Mouse (Mus musculus) gastrocnemius, adult 2 months (tissue): Measurements from ENCODE around the gene Atf1. TPM values are rescaled to one million over a fixed set of nuclear protein-coding genes. Genes with fewer than 3 reads are reported as not detected.
A peak's percentile ranks its signal among the peaks of the same experiment; 100 is the strongest.

Experiments
- DNase-seq: peaks from one replicate; pipeline ENCODE4 v3.0.0; 2022
- H3K27ac ChIP-seq: fragments of 200-600 bp; 2 replicates; pipeline ENCODE4 v1.8.1; 2022; ENCODE audit warnings: mild to moderate bottlenecking
- H3K4me3 ChIP-seq: fragments of 200-600 bp; 2 replicates; pipeline ENCODE4 v1.8.1; 2022; ENCODE audit warnings: mild to moderate bottlenecking, moderate library complexity
- CTCF ChIP-seq: fragments of 200-600 bp; IDR thresholded peaks from 2 replicates; pipeline ENCODE4 v1.8.1; 2022; ENCODE audit warnings: antibody characterized with exemption, mild to moderate bottlenecking, moderate library complexity
- intact Hi-C: fragments of 180-260 bp; cut with DNase I; formaldehyde crosslinking; loops from one replicate; pipeline ENCODE4 v1.15.1; 2025
- total RNA-seq, 2 experiments: library from RNA; stranded (reverse); gene quantifications; 2 replicates each; pipeline ENCODE4 v1.2.3; 2021

Gene Atf1
- total RNA-seq, 2 experiments from 2014 or later: 55.4 to 56.6 TPM

DNA sequence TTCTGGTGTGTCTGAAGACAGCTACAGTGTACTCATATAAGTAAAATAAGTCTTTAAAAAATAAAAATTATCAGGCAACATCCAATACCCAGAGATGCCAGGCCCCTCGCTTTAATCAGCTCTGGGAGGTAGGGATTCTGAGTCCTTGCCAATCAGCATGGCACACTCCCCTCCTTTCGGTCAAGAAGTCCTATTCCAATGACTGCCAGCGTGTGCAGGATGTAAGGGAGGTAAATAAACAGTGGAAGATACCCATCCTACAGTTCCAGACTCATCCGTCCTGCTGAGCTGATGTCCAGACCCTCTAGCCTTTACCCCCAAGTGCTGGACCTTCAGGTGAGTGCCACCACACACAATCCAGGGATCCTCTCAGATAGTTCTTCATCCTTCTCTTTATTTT is 2.2 kb upstream of the Atf1 start:
- intact Hi-C loops: loop anchor here (5.0 to 10.0 kb wide), 2 partner anchors 33 to 191 kb away; partner anchors contain the start of gene Dip2b
- Histone ChIP-seq H3K4me3 (no peak overlapping the region), H3K27ac (no peak overlapping the region; the same call in 1 of the 2 replicates)
- no peak for DNase-seq
- TF ChIP-seq CTCF: no peak

DNA sequence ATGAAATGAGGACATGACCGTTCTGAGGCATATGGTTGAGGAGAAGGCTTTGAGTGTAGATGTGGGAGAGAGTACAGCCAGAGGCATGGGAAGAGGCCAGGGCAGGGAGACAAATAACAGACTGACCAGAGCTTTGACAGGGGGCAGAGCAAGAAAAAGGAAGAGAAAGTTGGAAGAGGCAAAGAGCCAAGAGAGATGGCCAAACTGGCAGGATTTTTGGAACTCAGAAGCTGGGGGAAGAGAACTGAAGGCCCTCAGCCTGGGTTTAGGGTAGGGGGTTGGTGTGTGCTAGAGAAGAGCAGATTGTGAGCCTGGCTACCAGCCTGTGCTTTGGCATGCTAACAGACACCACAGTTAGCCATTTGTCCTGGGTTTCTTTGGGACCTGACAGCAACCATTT is 1.7 kb upstream of the Atf1 start:
- Histone ChIP-seq H3K4me3 (no peak overlapping the region), H3K27ac (peak overlapping the region; percentile 99; the same call in 1 of the 2 replicates)
- TF ChIP-seq CTCF: no peak
- intact Hi-C loops: loop anchor here (5.0 to 10.0 kb wide), 2 partner anchors 34 to 191 kb away; partner anchors contain the start of gene Dip2b
- no peak for DNase-seq

DNA sequence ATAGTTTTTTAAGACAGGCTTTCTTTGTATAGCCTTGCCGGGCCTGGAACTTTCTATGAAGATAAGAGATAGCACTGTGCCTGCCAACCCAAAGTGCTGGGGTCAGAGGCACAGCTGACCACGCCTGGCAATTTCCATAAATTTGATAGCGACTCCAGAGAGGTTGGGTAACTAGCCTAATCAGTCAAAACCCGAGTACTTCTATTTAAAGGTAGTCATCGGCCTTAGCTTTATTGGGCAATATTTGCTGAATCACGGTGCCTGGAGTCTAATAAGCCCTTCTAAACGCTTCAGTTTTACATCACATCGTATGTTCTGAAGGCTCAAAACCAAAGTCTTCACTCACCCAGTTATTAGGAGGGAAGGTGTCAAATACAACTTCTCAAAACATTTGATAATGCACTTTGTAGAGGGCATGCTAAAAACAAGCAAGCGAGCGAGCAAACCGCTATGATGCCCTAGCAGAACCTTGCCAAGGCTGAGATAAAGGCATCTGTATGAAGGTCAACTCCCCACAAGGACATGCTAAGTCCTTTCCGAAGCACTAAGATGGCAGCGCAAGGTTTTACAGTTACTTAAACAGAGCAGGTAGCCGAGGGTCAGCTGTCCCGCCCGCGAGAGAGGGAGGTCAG is 472 bp upstream of the Atf1 start:
- DNase-seq: peak; percentile 40
- TF ChIP-seq CTCF: no peak
- intact Hi-C loops: loop anchor here (5.0 to 10.0 kb wide), 2 partner anchors 35 to 192 kb away; partner anchors contain the start of gene Dip2b
- peak overlapping the region; percentile 99 for H3K27ac ChIP-seq
- H3K4me3 ChIP-seq: peak overlapping the region; percentile 85

DNA sequence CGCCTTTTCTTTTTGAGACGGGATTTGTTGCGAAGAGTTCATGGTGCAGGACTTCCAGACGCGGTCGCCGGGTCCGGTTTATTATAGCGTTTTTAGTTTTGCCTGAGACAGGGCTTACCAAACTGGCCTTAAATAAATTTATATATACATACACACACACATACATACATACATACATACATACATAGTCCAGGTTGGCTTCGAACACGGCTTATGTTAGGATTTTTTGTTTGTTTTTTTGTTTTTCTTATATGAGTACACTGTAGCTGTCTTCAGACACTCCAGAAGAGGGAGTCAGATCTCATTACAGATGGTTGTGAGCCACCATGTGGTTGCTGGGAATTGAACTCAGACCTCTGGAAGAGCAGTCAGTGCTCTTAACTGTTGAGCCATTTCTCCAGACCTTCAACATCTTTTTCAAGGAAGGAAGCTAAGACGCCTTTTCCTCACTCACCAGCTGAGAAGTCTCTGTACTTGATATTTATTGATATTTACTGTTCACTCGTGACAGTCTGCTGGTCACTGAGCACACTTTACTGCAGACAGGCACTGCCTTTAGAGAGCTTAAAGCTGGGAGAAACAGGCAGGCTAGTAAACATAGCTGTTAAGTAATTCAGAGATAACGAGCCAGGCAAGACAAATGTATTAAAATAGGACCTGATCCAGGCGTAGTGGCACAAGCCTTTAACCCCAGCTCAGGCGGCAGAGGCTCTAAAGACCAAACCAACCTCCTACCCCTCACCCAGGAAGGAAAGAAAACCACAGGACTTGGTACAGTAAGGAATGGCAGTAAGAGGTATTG is 1.1 kb downstream of the Atf1 start:
- DNase-seq: no peak
- Histone ChIP-seq H3K4me3 (peak overlapping the region; percentile 85), H3K27ac (peak overlapping the region; percentile 99)
- peak; percentile 26; the same call in 1 of the 2 replicates for TF ChIP-seq CTCF
- intact Hi-C loops: loop anchor here (5.0 to 10.0 kb wide), 2 partner anchors 36 to 194 kb away; partner anchors contain the start of gene Dip2b

DNA sequence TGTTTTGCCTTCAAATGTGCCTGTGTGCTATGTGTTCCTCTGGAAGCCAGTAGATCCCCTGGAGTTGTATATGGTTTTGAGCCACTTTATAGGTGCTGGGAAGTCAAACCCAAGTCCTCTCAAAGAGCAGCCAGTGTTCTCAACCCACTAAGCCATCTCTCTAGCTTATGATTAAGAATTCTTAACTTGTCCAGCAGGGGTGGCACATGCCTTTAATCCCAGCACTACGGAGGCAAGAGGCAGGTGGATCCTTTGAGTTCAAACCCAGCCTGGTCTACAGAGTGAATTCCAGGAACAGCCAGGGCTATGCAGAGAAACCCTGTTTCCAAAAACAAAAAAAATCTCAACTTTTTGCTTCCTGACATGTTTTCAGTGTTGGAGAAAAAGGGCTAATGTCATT is 3.0 kb downstream of the Atf1 start:
- no peak for DNase-seq
- no peak for TF ChIP-seq CTCF
- intact Hi-C loops: no loop called here
- Histone ChIP-seq H3K27ac (no peak overlapping the region), H3K4me3 (no peak overlapping the region)

DNA sequence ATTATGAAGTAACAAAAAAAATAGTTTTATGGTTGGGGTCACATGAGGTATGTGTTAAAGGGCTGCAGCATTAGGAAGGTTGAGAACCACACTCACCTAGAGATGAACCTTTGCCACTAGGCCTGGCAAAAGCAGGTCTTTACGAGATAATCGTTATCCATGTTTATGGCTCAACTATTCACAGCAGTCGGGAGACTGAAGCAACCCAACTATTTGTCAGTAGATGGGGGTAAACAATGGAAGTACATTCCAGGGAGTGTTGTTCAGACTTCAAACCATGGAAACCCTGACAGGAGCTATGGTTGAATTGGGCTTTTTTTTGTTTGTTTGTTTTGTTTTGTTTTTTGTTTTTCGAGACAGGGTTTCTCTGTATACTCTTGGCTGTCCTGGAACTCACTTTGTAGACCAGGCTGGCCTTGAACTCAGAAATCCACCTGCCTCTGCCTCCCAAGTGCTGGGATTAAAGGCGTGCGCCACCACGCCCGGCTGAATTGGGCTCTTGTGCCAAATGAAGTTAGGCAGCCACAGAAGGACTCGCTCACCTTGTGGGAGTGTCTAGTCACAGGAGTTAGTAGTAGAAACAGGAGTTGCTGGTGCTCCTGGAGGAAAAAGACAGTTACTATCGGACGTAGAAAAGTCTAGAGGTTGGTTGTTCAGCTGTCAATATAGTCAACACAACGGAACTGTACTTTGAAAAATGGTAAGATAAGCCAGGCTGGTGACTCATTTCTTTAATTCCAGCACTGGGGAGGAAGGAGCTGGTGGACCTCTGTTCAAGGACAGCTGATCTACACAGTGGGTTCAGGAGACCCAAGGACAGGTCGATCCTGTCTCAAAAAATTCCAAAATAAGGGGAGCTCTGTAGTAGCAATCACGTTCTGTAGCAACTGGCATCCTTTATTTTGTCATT is 4.3 kb downstream of the Atf1 start:
- H3K27ac ChIP-seq: no peak overlapping the region
- no peak overlapping the region for H3K4me3 ChIP-seq
- intact Hi-C loops: no loop called here
- TF ChIP-seq CTCF: no peak
- no peak for DNase-seq

DNA sequence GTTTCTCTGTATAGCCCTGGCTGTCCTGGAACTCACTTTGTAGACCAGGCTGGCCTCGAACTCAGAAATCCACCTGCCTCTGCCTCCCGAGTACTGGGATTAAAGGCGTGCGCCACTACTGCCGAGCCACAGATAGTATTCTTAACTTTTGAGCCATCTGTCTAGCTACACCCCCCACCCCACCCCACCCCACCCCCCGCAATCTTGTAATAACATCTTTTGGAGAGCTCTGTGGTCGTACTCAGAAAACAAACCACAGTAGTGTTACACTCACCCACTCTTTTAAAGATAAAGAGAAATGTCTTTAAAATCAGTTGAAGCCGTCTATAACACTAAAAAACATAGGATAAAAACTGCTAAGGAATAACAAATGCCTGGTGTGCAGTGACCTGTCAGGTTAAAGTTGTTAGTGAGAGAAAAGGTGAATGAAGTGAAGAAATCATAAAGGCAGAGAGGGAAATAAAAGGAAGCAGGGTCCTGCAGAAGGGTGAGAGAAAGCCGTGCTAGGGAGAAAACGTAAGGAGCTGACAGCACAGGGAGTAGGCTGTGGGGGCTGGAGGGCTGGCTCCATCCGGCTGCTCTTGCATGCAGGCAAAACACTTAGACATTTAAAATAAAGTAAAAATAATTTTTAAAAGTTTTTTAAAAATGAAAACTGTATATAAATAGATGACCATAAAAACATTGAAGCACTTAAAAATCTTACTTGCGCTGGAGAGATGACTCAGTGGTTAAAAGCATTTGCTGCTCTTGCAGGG is 7.8 kb downstream of the Atf1 start:
- TF ChIP-seq CTCF: no peak
- intact Hi-C loops: no loop called here
- DNase-seq: no peak
- no peak overlapping the region for H3K27ac ChIP-seq
- no peak overlapping the region for H3K4me3 ChIP-seq

DNA sequence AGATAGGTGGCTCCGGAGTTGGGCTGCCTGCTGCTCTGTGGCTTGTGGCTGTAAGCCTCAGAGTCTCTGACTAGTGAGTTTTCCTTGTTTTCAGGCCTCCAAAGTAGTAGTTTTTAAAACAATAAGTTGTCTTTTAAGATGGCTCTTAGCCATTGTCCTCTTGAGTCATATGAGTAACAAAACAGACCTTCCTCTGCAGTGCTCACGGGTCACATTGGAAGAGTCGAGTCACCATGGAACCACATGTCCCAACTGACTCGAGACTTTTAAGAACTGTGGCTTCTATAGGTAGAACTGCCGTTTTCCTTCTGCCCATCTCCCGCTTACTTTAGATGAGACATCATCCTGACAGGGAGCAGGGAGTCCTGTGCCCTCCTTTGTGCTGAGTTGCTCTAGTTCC is 9.3 kb downstream of the Atf1 start:
- Histone ChIP-seq H3K27ac (peak overlapping the region; percentile 48), H3K4me3 (no peak overlapping the region)
- intact Hi-C loops: no loop called here
- TF ChIP-seq CTCF: no peak
- no peak for DNase-seq

DNA sequence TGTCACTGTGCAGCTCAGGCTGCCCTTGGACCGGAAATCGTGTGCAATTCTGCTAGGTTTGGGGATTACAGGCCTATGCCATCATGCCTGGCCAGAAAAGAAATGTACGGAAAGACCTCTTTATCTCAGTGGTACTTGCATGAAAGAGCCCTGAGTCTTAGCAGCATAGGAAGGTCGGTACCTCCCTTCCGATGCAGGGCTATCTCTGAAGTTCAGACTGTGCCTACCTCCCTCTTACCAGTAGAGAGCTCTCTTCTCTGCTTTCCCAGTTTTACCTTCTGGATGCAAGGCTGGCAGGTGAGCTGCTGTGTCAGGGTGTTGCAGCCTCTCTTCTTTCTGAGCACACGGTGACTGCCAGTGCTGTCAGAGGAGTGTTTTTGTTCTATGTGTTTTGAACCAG is 14.2 kb downstream of the Atf1 start:
- no peak overlapping the region for H3K27ac ChIP-seq
- no peak for DNase-seq
- intact Hi-C loops: no loop called here
- no peak overlapping the region for H3K4me3 ChIP-seq
- no peak; the same call in 1 of the 2 replicates for TF ChIP-seq CTCF

DNA sequence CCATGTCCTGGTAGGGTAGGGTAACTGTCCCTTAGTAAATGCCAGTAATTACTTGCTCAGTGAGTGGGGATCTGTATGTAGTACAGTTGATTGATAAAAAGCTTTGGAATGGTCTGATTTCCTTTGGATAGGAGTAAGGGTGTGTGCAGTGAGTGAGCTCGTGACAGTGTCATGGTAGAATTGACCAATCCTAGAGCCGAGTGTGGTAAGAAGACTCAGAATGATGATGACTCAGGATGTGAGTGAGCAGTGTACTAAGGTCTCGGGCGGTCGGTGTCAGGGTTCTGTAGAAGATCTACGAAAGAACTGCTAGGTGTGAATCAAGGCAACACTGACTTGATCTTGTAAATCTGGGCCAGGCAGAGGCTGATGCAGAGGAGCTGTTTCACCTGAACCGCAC is 18.3 kb downstream of the Atf1 start:
- DNase-seq: no peak
- TF ChIP-seq CTCF: no peak
- Histone ChIP-seq H3K4me3 (no peak overlapping the region), H3K27ac (no peak overlapping the region)
- intact Hi-C loops: no loop called here

DNA sequence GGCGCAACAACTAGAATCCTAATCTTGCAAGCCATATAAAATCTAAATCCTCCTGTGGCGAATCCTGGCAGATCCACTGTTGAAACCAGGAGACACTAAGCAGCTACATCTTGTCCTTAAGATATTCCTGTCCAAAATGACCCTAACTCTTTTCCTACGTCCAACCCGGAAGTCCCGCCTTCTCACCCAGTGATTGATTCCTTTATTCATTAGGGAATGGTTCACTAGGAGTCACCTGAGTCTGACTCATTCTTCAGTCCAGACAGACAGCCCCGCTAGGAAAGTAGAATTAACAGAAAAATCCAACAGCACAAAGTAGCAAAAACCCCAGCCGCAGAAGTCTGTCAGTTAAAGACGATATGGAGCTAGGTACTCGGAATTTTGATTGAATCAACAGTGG is 19.7 kb downstream of the Atf1 start:
- intact Hi-C loops: no loop called here
- no peak for TF ChIP-seq CTCF
- H3K27ac ChIP-seq: no peak overlapping the region
- no peak overlapping the region for H3K4me3 ChIP-seq
- DNase-seq: no peak
